8 mouse cellular contexts compared by ENCODE assay signal in the genomic region with DNA sequence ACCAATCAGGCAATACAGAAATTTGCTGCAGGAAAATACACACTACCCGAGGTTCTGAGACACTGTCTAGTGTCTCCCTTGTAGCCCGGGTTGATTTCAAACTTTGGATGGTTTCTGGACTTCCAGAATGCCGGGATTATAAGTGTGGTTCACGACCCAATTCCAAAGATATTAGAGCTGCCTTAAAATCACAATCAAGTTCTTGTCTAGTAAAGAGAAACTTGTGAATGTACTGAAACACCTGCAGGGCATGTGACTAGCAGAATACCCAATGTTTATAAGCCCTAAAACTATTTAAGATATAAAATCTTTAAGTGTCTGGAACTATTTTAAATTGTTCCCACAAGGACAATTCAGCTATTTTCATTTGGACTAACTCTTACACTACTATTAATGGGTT. TPM values are rescaled to one million over a fixed set of nuclear protein-coding genes. Genes with fewer than 3 reads are reported as not detected.
A peak's percentile ranks its signal among the peaks of the same experiment; 100 is the strongest.
DNase-seq lines count a peak whose midpoint lies in the region; ATAC-seq and TF ChIP-seq lines count a peak whose summit lies in the region.

No protein-coding gene starts in this region.

- TF ChIP-seq POLR2A in bone marrow macrophage, adult 2 months (IDR thresholded peaks at IDR 0.05; ENCODE audit: borderline replicate concordance, low read depth, low read length): no peak
- TF ChIP-seq POLR2A in myocyte (IDR thresholded peaks at IDR 0.05; ENCODE audit: insufficient read length, low read depth): no peak

- H3K27ac ChIP-seq in kidney, embryonic 16.5 days (ENCODE audit: low read length): no peak overlapping the region
- no peak overlapping the region for H3K27ac ChIP-seq in bone marrow macrophage, adult 2 months (ENCODE audit: insufficient read depth, low read depth, low read length)
- no peak overlapping the region for H3K27ac ChIP-seq in hindbrain, postnatal 0 days

- peak overlapping the region; percentile 99 for H3K9ac ChIP-seq in kidney, embryonic 16.5 days (replicated peaks; ENCODE audit: low read length)
- peak overlapping the region; percentile 99; the same call in 1 of the 2 replicates for H3K9ac ChIP-seq in hindbrain, postnatal 0 days (replicated peaks; ENCODE audit: low read length)

- H3K27me3 ChIP-seq in kidney, embryonic 16.5 days (ENCODE audit: insufficient read depth, low read length): no peaks in the 10 kb centered on the region
- no peaks in the 10 kb centered on the region for H3K27me3 ChIP-seq in hindbrain, postnatal 0 days (ENCODE audit: insufficient read depth, low read length)
- H3K27me3 ChIP-seq in myocyte (ENCODE audit: control insufficient read depth, insufficient read depth, insufficient read length): no peaks in the 10 kb centered on the region

- H3ac ChIP-seq in myocyte (ENCODE audit: control insufficient read depth, insufficient read length): peak overlapping the region; percentile 93

- no peak for ATAC-seq in kidney, embryonic 16.5 days (ENCODE audit: low FRiP score, low TSS enrichment)
- ATAC-seq in hindbrain, postnatal 0 days: no peak

- TF ChIP-seq CTCF in bone marrow macrophage, adult 2 months (IDR thresholded peaks at IDR 0.05; ENCODE audit: low read depth, low read length): no peak
- TF ChIP-seq CTCF in hindbrain, postnatal 0 days (IDR thresholded peaks at IDR 0.05; ENCODE audit: low read depth): no peak

- 4% methylated on average over 4 of the region's 4 CpGs for WGBS in kidney, embryonic 16.5 days
- 2% methylated on average over 4 of the region's 4 CpGs for WGBS in hindbrain, postnatal 0 days

- H3K79me2 ChIP-seq in myocyte (ENCODE audit: control insufficient read depth, insufficient read depth): peaks cover 59% of the 10 kb centered on the region

- H3K4me1 ChIP-seq in kidney, embryonic 16.5 days (ENCODE audit: insufficient read depth, low read length): peaks cover 39% of the 10 kb centered on the region
- peaks cover 32% of the 10 kb centered on the region for H3K4me1 ChIP-seq in bone marrow macrophage, adult 2 months (ENCODE audit: control insufficient read depth, insufficient read depth, low read length)
- peaks cover 10% of the 10 kb centered on the region; the same call in 1 of the 2 replicates for H3K4me1 ChIP-seq in hindbrain, postnatal 0 days (ENCODE audit: insufficient read depth, low read length)

- H3K4me3 ChIP-seq in kidney, embryonic 16.5 days (ENCODE audit: low read length): peak overlapping the region; percentile 89
- H3K4me3 ChIP-seq in bone marrow macrophage, adult 2 months (ENCODE audit: insufficient read depth, low read length): peak overlapping the region; percentile 98
- peak overlapping the region; percentile 99 for H3K4me3 ChIP-seq in hindbrain, postnatal 0 days (ENCODE audit: low read length)
- H3K4me3 ChIP-seq in myocyte: peak overlapping the region; percentile 45

- intact Hi-C loops in gastrocnemius, postnatal 36 days (cut with DNase I): loop anchor here (2.0 to 5.0 kb wide), 2 partner anchors 171 to 489 kb away; partner anchors contain the start of genes Ndufv2 and Ppp4r1

- DNase-seq in kidney, adult 9 months: no peak
- DNase-seq in hindbrain, postnatal 0 days (ENCODE audit: low spot score): no peak
- DNase-seq in cerebellum, postnatal 4 days (ENCODE audit: low spot score in 2 of 2): no peak
- DNase-seq in gastrocnemius, postnatal 36 days: no peak
- no peak for DNase-seq in cerebellum, adult 18-20 months

- peak overlapping the region; percentile 61 for H3K4me2 ChIP-seq in kidney, embryonic 16.5 days (replicated peaks; ENCODE audit: low read depth, low read length)
- peak overlapping the region; percentile 71 for H3K4me2 ChIP-seq in hindbrain, postnatal 0 days (ENCODE audit: low read depth, low read length)
- H3K4me2 ChIP-seq in myocyte (ENCODE audit: low read depth): peak overlapping the region; percentile 78

- no peaks in the 10 kb centered on the region for H3K36me3 ChIP-seq in kidney, embryonic 16.5 days (ENCODE audit: insufficient read depth, low read length)
- no peaks in the 10 kb centered on the region for H3K36me3 ChIP-seq in hindbrain, postnatal 0 days (ENCODE audit: insufficient read depth, low read length)
- H3K36me3 ChIP-seq in myocyte (ENCODE audit: control insufficient read depth, insufficient read depth): no peaks in the 10 kb centered on the region

- H3K9me3 ChIP-seq in kidney, embryonic 16.5 days (ENCODE audit: low read length): no peaks in the 10 kb centered on the region
- H3K9me3 ChIP-seq in hindbrain, postnatal 0 days (ENCODE audit: low read length): no peaks in the 10 kb centered on the region

TF ChIP-seq in myocyte, 11 proteins besides CTCF, POLR2A, EP300 and RAD21:
- TF ChIP-seq CEBPB (IDR thresholded peaks at IDR 0.05; ENCODE audit: insufficient read depth, poor library complexity, severe bottlenecking): no peak
- TF ChIP-seq TCF12 (IDR thresholded peaks at IDR 0.05; ENCODE audit: insufficient read depth, poor library complexity, severe bottlenecking): no peak
- no peak for TF ChIP-seq USF1 (IDR thresholded peaks at IDR 0.05; ENCODE audit: low read depth)
- no peak for TF ChIP-seq MYOD1 (IDR thresholded peaks at IDR 0.05; ENCODE audit: control insufficient read depth in 1 of 3, insufficient read length in 2 of 3, low read depth in 2 of 3)
- no peak for TF ChIP-seq REST (IDR thresholded peaks at IDR 0.05; ENCODE audit: insufficient read depth, insufficient read length)
- TF ChIP-seq TCF3 (IDR thresholded peaks at IDR 0.05; ENCODE audit: insufficient read length, low read depth): no peak
- TF ChIP-seq MAX (IDR thresholded peaks at IDR 0.05; ENCODE audit: low read depth): no peak

RNA-seq across cellular contexts. Expression of gene Vapa, which starts 1.6 kb away (rescaled TPM):
- 160 and 165 TPM in 2 replicates for polyA plus RNA-seq in kidney, embryonic 16.5 days (2015; fragmentation: Nextera tagmentation; extraction: Ambion mirVana)
- polyA plus RNA-seq in bone marrow macrophage, adult 2 months (2012; ENCODE audit: insufficient read depth, insufficient read length, missing spikeins): 145 and 149 TPM in 2 replicates
- 97.4 and 103 TPM in 2 replicates for total RNA-seq in hindbrain, postnatal 0 days (2014; rRNA removed)
- 296 and 298 TPM in 2 replicates for polyA plus RNA-seq in hindbrain, postnatal 0 days (2015; fragmentation: Nextera tagmentation; extraction: Ambion mirVana)
- 78.9 TPM for polyA plus RNA-seq in myocyte (2012; fragmentation: generic; extraction: Trizol)
- 100 to 1,000 TPM; 125 to 128 TPM for total RNA-seq in gastrocnemius, postnatal 36 days (2021)

RNA-seq across cellular contexts. Expression of gene Txndc2, which starts 30.2 kb away (rescaled TPM):
- polyA plus RNA-seq in kidney, embryonic 16.5 days (2015; fragmentation: Nextera tagmentation; extraction: Ambion mirVana): 0.09 TPM in 1 of 2 replicates, not detected in the other
- polyA plus RNA-seq in bone marrow macrophage, adult 2 months (2012; ENCODE audit: insufficient read depth, insufficient read length, missing spikeins): not detected in 2 replicates
- total RNA-seq in hindbrain, postnatal 0 days (2014; rRNA removed): not detected in 2 replicates
- polyA plus RNA-seq in hindbrain, postnatal 0 days (2015; fragmentation: Nextera tagmentation; extraction: Ambion mirVana): 0.10 and 0.13 TPM in 2 replicates
- polyA plus RNA-seq in myocyte (2012; fragmentation: generic; extraction: Trizol): 0.04 TPM
- total RNA-seq in gastrocnemius, postnatal 36 days (2021): not detected

Comparison
In these comparisons a context has a peak if more than half of its experiments do, and no peak if none do; other contexts are left out.
1. H3K4me3 ChIP-seq: peak in every context shown above with its lines; median percentile 99 in hindbrain, postnatal 0 days; 98 in bone marrow macrophage, adult 2 months; 89 in kidney, embryonic 16.5 days; 45 in myocyte.